Mouse (Mus musculus) cerebral cortex, adult 2 months (tissue): Measurements from ENCODE around the gene Ctnnbl1.

ENCODE experiments used
- WGBS: fragments of 180-500 bp; shearing (Covaris S2); methylation state at CpG from one replicate; pipeline ENCODE4 v1.1.7; 2018; 5-methylcytosine and 5-hydroxymethylcytosine counted together

Gene Ctnnbl1

DNA sequence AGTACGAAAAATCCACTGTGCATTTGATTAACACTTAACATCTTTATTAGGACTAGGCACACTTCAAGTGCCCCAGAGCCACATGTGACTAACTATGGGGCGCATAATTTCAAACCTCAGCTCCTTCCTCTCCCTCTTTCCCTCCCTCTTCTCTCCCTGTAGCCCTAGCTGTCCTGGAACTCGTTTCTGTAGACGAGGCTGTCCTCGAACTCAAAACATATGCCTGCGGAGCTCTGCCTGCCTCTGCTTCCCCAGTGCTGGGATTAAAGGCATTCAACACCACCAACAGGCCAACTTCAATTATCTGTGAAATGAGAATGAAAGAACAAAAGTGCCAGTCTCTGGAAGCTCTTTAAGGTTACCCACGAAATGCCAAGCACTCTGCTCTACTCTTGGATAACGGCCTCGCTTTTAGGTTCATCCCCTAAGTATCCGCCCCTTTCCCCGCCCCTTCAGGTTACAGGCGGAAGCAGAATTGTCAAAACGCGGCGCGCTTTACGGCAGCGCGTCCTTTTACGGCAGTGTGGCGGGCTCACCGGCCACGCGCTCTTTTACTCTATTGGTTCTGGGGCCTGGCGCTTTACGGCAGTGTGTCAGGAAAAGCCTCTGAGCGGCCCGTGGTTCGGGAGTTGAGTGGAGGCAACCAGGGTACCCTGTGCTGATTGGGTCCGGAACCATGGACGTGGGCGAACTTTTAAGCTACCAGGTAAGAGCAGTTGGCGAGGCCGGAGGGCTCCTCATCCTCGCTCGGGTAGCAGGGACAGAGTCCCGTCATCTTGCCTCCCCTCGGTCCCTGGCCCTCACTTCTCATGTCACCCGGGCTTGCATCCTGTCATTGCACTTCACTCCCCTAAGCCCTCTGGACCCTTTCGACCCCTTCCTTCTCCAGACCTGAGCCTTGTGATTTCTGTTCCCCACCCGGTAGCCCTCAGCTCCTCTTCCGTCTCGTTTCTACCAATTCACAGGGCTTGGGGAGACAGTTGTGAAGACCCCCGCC lies at the start of gene Ctnnbl1:
Gene Ctnnbl1 (plus strand): TSS at position 548 of the 997 bp plus-strand sequence.
- 11% methylated on average over 44 of the region's 44 CpGs for WGBS

DNA sequence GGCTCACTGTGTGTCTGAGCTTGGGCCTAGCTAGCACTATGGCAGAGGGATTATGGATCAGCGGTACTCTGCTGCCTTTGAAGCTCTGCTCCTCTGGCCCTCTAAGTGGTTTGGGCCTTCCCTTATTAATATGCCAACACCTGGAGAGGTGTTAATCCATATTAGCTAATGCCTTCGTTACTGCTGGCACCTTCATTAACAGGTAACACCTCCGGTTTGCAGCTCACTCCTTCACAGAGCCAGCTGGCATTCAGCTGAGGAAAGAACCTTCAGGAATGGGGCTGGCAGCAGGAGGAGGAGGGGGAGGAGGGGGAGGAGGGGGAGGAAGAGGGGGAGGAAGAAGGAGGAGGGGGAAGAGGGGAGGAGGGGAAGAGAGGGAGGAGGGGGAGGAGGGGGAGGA lies 49.7 kb upstream of the Ctnnbl1 start:
- WGBS: 45% methylated on average over 3 of the region's 3 CpGs

DNA sequence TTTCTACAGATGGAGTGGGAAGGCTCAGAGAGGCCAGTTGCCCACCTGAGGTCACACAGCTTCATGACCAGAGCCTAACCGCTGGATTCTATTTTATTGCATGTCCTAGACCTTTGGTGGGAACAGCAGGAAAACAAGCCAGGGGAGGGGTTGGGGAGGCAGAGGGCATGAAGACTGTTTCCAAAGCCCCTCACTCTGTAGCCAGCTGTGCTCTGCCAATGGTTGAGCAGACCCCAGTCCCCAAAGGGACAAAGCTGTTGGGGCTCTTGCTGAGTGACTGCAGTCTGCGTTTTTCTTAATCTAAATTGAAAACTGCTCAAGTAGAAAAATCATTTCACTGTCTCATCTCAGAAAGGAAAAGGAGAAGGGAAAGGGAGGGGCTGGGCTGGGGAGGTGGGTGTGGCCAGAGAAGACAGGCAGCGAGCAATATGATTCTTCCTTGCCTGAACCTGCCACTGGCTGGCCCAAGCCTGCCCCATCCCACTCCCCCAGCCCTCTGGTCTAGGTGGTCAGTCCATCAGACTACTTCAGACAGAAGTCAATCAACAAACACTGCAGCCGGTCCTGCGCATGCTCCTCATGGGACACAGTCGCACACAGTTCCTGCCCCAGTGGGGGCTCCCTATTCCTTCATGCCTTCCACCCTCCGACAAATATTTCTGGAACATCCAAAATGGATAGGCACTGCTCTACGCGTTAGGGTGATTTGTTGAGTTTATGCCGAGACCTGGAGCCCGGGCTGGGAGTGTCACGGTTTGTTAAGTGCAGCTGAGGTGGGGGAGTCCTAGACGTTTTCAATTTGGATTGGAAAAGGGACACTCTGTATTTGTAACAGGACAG lies 45.7 kb upstream of the Ctnnbl1 start:
- 76% methylated on average over 13 of the region's 13 CpGs for WGBS

DNA sequence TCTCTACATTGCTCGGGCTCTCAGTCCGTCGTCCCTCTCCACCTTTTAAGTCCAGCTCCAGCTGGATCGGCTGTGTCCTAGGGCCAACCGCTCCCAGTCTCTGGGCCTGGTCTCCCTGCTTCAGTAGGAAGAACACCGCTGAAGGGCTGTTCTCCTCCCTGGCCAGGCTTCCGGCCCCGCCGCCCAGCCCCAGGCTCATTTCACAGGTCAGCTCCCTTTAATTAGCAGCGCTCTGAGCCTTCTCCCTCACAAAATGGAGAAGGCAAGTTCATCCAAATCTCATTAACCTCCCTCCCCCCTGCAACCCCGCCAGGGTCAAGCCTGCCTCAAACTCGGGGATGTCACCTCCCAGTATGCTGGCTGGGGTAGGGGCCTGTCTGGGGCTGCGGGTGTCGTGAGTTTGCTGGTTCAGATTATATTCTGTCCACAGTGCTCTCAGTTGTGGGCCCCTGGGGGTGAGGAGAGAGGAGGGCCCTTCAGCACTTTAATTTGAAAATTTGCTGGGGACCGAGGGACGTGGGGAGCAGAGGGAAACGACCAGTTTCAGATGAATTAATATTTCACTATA lies 44.8 kb upstream of the Ctnnbl1 start:
- WGBS: 55% methylated on average over 17 of the region's 17 CpGs

DNA sequence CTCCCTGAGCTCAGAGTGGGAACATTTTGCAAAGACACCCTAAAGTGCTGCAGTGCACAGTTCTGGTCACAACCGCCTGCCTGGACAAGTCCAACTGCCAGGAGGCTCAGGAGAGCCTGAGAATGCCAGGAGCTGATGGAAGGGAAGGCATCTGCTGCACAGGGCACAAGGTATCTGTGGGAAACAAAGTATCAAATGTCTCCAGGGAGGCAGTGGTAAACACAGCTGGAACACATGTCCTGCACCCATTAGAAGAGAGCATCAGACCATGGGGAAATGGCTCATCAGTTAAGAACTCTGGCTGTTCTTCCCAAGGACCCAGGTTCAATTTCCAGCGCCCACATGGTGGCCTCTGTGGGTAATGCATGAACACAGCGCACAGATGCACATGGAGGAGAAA lies 43.6 kb upstream of the Ctnnbl1 start:
- 92% methylated on average over 3 of the region's 3 CpGs for WGBS

DNA sequence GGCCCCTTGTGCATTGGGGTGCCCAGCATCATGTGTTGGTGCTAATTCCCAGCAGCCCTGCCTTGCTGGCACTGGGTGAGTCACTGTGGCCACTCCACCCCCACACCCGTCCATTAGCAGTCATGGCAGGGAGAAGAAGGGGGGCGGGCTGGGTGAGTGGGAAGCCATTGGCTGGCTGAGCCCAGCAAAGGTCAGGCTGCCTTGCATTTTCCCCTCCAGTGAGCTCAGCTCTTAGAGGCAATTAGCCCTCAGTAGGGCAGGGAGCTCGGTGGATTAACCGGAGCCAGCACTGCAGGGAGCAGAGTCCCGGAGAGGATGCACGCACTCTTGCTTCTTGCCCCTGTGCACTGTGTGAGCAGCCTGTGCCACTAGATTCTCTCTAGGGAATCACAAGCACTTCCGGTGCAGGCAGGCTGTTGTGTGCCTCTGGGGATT lies 40.9 kb upstream of the Ctnnbl1 start:
- 57% methylated on average over 7 of the region's 7 CpGs for WGBS

DNA sequence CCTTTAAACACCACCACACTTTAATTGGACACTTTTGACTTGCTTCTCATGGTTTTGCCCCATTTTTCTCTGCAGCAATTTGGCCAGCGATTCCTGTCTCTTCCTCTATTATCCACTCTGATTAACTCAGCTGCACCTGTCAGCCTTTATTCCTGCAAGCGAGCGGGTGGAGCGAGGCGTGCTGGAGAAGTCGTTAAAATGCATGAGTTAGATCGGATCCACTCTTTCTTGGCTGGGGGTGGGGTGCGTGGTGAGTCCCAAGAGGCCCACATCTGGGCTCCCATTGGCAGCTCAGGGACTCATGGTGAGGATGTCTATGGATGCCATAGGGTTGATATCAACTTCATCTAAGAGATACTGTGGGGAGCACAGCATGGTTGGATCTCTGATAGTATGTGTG lies 34.0 kb upstream of the Ctnnbl1 start:
- WGBS: 31% methylated on average over 8 of the region's 8 CpGs

DNA sequence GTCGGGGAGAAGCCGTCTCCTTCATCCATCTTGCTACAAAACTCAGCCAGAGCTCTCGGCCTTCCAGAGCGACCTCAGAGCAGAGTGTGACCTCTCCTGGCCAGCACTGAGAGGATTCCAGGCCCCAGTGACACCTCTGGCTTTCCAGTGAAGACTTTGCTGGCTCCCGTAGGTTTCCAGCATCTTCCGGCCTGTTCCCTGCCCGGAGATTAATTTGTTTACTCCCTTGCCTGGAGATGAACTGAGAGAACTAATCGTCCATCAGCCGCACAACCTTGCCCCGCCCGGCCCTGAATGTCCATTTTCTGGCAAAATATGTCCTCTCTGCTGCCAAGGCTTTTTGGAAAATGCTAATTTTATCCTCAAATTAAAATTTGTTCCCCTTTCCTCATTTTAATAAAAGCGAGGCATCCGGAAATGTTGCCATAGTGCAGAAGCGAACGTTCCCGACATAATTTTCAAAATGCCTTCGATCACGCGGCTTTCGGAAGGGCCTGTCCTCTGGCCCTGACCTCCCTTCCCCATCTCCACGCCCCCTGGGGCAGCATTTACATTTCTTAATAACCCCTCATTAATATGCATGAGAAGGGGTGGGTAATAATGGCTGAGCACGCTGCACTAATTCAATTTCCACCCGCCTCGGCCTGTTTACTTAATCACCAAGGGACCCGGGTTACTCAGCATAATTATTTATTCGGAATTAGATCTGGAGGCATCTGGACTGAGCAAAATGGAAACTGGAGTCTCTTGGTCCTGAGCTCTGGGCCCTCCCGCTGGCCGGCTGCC lies 32.0 kb upstream of the Ctnnbl1 start:
- WGBS: 56% methylated on average over 28 of the region's 28 CpGs

DNA sequence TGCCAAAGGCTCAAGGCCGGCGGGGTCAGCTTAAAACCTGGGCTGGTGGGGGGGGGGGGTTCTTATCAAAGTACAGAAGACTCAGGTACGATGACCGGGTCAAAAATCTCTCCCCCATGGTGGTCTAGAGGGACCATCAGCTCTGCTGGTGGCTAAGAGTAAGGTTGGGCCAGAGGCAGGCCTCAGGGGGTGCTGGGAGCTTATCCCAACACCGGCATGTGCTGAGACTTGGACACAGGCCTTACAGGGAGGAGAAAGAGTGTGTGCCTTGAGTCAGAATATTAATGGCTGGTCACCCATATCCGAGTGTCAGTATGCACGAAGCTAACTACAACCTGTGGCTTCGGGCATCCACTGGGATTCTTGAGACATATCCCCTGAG lies 31.4 kb upstream of the Ctnnbl1 start:
- 63% methylated on average over 8 of the region's 8 CpGs for WGBS

DNA sequence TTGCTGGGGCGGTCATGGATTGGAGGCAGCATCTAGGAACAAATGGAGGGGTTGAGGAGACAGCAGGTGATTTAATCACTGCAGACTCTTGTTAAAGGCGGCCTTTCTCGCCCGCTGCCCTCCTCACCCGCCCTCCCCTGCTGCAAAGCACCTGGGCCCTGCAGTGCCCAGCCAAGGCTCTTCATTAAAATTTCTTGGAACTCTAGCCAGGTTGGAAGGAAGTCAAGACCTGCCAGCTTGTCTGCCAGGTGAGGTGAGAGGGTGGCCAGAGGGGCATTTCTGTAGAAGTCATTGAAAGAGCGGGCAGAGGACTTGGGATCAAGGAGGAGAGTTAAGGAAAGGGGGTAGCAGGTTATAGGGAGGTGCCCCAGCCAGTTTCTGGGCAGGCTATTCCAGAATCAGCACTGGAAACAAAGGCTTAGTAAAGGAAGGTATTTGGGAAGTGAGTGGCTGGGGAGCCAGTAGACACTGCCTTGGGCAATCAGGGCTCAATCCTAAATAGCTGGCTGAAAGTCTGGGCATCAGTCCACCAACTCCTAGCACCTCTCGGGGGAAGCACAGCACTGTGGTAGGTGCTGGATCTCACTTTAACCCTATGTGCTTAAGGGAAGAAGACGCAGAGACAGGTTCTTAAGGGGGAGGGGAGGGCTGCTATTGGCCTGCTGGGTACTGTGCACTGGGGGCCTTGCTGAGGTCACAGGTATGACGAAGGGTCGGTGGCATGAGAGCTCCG lies 29.8 kb upstream of the Ctnnbl1 start:
- WGBS: 74% methylated on average over 11 of the region's 11 CpGs

DNA sequence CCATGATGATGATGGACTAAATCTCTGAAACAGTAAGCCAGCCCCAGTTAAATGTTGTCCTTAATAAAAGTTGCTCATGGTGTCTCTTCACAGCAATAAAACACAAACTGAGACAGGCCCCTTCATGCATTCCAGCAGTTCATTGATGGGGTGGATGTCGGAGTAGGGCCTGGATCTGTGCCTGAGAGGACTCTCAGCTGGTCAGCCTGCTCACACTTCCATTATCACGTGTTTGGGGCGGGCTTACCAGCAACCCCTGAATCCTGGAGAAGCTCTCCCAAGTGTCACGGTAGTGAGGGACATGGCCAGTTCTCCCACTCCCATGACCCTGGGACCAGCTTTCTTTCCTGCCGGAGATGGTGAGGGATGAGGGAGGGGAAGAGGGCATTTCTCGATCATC lies 24.5 kb upstream of the Ctnnbl1 start:
- WGBS: 83% methylated on average over 6 of the region's 6 CpGs

DNA sequence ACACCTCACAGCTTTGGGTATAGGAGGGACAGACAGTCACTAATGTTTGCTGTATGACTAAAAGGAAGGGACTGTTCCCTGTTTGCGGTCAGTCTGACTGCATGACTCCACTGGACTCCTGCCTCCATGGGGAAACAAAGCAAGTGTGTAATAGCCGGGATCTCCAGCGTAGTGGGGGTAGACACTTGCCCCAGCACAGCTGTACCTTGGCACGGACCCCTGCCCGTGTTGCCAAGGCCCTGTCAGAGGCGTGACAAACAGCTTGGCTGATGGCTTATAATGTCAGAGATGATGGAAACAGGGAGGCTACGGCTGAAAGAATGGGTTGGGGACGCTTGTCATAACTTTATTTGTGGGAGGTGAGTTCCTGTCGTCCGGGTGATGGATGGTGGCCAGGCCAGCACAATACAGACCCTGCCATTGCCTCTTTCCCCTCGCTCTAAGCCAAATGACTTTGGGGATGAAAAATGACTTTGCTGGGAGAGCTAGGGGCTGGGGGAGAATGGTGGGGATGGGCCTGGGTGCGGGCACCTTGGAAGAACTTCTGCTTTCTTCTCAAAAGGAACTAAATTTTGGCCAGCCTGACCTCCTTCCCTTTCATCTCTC lies 21.5 kb upstream of the Ctnnbl1 start:
- 56% methylated on average over 12 of the region's 12 CpGs for WGBS

DNA sequence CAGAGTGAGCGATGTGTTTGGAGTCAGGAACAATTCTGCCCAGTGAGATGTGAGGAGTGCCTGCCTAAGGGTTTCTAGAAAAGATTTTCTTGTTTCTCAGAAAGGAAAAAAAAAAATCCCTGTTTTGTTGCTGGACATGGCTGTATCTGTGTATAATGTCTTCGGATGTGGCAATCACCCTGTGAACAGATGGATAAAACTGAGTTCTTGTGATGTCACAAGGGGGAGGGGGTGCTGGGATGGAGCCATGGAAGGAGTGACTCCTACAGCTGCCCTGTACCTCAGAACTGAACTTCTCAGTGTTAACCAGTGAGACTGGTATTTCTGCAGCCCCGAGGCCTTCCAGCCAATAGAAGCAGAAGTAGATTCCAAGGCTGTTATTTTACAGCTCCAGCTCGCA lies 18.8 kb upstream of the Ctnnbl1 start:
- WGBS: 62% methylated on average over 4 of the region's 4 CpGs

DNA sequence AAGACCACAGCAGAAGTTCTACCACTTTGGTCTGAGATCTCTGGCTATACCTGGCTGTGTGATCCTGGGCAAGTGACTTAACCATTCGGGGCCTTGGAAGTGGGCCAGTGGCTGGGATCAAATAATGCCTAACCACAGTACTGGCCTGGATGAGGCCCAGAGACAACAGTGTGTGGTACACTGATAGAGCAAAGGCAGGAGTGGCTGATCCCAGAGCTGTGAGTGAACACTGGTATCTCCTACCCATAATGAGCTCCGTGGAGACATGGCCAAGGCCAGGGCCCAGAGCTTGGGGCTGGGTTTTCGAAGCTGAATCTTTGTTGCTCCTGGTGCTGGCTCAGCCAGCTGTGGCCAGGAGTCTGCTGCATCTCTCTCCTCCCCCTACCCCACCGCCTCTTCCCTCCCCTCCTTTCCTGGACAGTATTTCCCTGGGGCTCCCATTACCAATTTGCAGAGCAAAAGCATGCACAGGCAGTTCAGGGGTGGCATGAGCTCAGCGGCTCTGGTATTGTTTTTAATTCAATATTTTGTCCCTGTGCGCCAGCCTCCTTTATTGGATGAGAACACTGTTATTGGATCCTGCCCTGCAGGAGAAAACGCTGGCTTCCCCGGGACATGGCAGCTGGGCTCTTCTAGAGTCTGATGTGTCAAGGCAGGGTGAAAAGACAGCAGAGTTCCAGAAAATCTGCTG lies 13.2 kb upstream of the Ctnnbl1 start:
- WGBS: 59% methylated on average over 8 of the region's 8 CpGs

DNA sequence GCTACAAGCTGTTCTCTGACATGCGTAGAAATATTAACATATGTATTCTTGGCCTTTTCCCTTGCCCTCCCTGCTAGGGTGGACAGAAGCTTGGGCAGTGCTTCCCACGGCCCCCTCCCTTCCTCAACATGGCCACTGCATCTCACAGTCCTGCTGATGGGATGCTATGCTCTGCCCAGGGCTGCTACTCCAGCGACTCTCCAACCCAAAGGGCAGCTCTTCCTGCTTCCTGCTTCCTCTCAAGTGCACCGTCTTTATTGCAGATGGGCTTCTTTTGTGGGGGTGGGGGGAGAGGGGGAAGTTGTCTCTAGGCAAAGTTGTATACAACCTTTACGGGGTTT lies 12.7 kb upstream of the Ctnnbl1 start:
- 64% methylated on average over 5 of the region's 5 CpGs for WGBS

DNA sequence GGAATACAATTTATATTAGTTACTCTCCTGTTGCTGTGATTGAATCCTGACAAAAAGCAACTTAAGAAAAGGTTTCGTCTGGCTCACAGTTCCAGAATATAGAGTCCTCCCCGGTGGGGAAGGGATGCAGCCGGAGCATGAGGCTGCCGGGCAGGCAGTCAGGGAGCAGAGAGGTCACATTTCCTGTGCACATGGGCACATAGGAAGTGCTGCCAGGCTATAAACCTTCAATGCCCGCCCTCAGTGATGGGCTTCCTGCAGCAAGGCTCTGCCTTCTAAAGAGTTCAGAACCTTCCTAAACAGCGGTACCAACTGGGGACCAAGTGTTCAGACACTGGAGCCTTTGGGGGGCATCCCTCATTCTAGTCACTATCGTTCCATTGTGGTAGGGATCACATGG lies 7.4 kb downstream of the Ctnnbl1 start:
- WGBS: 73% methylated on average over 7 of the region's 7 CpGs

DNA sequence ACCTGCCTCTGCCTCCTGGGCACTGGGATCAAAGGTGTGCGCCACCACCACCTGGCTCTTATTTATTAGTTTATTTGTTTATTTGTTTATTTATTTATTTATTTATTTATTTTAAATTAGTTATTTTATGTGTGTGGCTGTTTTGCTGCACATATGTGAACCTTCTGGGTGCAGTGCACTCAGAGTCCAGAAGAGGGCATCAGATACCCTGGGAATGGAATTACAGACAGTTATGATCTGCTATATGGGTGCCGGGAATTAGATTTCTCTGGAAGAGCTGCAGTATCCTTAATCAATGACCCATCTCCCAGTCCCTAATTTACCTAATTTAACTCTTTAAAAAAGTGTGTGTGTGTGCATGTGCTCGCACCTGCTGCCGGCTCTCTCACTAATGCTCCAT lies 8.5 kb downstream of the Ctnnbl1 start:
- 97% methylated on average over 4 of the region's 4 CpGs for WGBS

DNA sequence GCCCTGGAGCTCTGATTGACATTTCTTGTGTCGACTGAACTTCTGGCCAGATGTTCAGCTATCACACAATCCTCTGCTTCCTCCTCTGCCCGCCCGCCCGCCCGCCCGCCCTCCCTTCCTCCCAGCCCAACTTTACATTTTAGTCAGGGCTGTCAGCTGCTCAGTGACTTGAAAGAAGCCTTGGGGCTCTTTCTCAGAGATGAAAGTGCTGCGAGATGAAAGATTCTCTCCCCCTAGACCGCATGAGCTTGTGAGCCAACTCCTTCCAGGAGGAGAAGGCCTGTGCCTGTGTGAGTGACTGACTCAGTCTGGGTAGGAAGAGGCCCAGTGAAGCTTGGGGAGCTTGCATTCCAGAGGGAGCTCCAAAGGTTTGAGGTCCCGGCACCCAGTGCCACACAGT lies 9.4 kb downstream of the Ctnnbl1 start:
- WGBS: 68% methylated on average over 9 of the region's 9 CpGs

DNA sequence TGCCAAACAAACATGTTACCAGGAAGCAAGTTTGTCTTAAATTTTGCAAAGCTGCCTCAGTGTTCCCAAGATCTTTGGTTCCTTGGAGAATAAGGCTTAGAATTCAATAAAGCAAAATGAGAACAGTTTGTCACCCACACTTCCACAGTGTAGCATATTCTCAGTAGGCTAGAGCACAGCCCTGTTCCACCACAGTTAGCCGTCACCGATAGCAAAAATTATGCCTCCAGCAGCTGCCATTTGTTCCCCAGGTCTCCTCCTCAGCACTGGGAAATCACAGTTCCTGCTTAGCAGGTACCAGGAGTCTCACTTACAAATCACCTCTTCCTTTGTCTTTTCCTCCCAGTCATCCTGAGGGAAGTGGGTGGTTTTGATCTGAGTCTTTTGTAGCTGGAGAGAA lies 10.8 kb downstream of the Ctnnbl1 start:
- 51% methylated on average over 2 of the region's 2 CpGs for WGBS

DNA sequence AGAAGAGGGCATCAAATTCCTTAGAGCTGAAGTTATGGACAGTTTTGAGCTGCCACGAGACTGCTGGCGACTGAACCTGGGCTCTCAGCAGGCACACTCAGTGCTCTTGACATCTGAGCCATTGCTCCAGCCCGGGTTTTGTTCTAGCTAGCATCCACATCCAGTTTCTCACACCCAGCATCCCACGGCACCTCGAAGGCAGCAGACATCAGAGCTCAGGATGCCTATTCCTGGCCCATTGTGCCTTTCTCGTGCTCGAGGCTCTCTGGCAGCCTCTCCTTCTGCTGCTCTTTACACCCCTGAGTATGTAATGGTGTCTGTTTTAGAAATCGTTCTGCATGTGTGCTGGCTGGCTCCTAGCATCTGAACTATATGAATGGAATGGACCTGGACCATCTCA lies 13.3 kb downstream of the Ctnnbl1 start:
- 41% methylated on average over 8 of the region's 8 CpGs for WGBS
